Mouse (Mus musculus) CH12.LX (cell line): ENCODE measurements around the gene Layn.

ENCODE experiments used
- CTCF ChIP-seq, 2 experiments: IDR thresholded peaks in 1 of 2; conservative IDR thresholded peaks in 1 of 2; 2 replicates each; pipeline ENCODE4 v1.5.1; 2011 to 2012; ENCODE audit warnings: low read depth in 2 of 2, low read length in 2 of 2, improper control_type of control experiment in 1 of 2, inconsistent platforms in 1 of 2, mild to moderate bottlenecking in 1 of 2, moderate library complexity in 1 of 2
- GABPA ChIP-seq: IDR thresholded peaks from 2 replicates; pipeline ENCODE4 v1.6.1; 2012; ENCODE audit warnings: low read depth, low read length, improper control_type of control experiment, inconsistent platforms; ENCODE audit not compliant: insufficient replicate concordance
- MAFK ChIP-seq: IDR thresholded peaks from 2 replicates; pipeline ENCODE4 v1.6.1; 2011; ENCODE audit warnings: low read length, improper control_type of control experiment; ENCODE audit not compliant: insufficient replicate concordance
- MAX ChIP-seq: IDR thresholded peaks from 2 replicates; pipeline ENCODE4 v1.6.1; 2011; ENCODE audit warnings: low read length, improper control_type of control experiment
- ZKSCAN1 ChIP-seq: IDR thresholded peaks from 2 replicates; pipeline ENCODE4 v1.6.1; 2012; ENCODE audit warnings: low read depth, inconsistent platforms, low read length, improper control_type of control experiment, borderline replicate concordance

GRCm38 (mm10) chr9:51041491-51041980, 35.4 kb downstream of the Layn start:
- TF ChIP-seq MAFK (no peak), CTCF (conservative IDR thresholded peaks at IDR 0.05 in 1 of 2, IDR thresholded peaks at IDR 0.05 in 1 of 2; ENCODE audit: low read depth in 2 of 2, low read length in 2 of 2) (no peak), ZKSCAN1 (no peak), GABPA (no peak), MAX (no peak)
